Mouse (Mus musculus) small intestine, adult 2 months (tissue): ENCODE data around the gene Ltbp3.

Source experiments
- CTCF ChIP-seq: fragments of 200-500 bp; IDR thresholded peaks from 2 replicates; pipeline ENCODE4 v1.5.1; 2012; ENCODE audit warnings: low read depth, mild to moderate bottlenecking, control low read depth, inconsistent platforms, low read length, moderate library complexity, mixed read lengths; ENCODE audit not compliant: insufficient replicate concordance, insufficient read length; ENCODE audit errors: extremely low read depth
- POLR2A ChIP-seq: fragments of 200-500 bp; IDR thresholded peaks from 2 replicates; pipeline ENCODE4 v1.6.1; 2012; ENCODE audit warnings: low read depth, mild to moderate bottlenecking, control low read depth, inconsistent platforms, low read length, moderate library complexity

- TF ChIP-seq CTCF (no peak), POLR2A (no peak)
Measured at GRCm38 (mm10) chr19:5803881-5804279, 63.2 kb downstream of the Ltbp3 start.
